Mouse (Mus musculus) cerebellum, postnatal 36 days (tissue): Measurements from ENCODE around the gene Ntrk1.
"Not testable (repeated sequence)": the region's sequence is repeated elsewhere in the genome, so short reads cannot be mapped to it uniquely, and the experiment has no call there.

Experiments
- DNase-seq, 2 experiments: peaks; one replicate each; pipeline ENCODE4 v3.0.0; 2021 to 2022; ENCODE audit warnings: mixed read lengths in 2 of 2

Ntrk1 gene

DNA sequence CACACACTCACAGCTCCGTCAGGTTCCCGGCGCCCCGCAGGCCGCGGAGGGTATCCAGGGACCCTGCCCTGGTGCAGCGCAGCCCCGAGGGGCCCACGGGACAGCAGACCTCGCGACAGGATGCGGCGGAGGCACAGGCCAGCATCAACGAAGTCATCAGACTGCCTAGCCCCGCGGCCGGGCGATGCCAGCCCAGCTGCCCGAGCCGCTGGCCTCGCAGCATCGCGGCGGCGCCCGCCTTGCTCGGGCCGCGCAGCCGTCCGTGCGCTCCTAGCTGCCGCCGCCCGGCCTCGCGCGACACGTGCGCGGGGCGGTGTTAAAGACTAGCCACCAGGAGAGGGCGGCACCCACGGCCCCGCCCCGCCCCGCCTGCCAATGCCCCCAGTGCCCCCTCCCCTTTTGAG, at the start of gene Ntrk1:
TSS of gene Ntrk1 (minus strand) at position 241 of the 404 bp plus-strand sequence.
- no peak for DNase-seq

DNA sequence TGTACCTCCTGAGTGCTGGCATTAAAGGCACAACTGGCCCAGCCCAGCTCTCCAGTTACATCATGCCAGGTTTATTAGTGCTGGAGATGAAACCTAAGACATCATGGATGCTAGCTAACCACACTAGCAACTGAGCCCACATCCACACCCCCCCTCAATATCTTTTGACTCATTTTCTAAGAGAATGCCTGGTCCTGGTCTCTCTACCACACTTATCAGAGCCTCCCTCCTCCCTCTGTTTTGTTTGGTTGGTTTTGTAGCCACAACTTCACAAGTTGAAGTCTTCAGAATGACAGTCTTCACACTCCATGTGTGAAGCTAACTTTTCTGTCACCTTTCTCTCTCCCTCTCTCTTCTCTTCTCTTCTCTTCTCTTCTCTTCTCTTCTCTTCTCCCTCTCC, 45.9 kb upstream of the Ntrk1 start:
- DNase-seq, result no peak

DNA sequence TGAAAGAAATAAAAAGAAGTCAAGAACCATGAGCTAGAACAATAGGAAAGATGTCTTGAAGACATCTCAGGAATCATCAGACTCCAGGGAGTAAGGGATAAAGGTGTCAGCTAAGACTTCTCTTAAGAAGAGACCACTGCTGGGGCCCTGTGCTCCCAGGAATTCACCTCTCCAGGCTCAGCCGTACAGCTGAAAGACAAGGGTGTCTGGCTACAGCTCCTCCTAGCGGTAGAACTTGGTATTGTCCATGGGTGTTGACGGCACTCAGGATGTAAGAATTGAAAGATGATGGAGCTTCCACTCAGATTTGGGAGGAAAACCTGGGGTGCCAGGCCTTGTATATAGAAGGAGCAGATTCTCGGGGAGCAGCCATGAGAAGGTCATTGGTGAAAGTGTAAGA, 43.7 kb upstream of the Ntrk1 start:
- DNase-seq, result peak; percentile 72 to 79

DNA sequence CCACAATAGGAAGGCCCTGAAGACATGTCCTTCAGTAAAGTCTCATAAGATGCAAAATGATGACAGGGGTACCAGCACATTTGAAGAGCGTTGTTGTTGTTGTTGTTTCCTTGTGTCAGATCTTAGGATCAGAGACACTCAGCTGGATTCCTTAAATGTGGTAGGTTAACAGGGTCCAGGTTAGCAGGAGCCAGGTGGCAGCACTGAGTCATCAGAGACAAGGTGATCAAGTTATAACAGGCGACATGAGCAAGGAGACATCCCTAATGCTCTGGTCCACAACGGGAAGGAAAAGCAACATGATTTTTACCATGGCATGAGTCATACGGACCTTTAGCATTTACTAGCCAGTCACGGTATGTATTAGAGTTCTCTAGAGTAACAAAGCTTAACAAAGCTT, 38.5 kb upstream of the Ntrk1 start:
- DNase-seq, result no peak

DNA sequence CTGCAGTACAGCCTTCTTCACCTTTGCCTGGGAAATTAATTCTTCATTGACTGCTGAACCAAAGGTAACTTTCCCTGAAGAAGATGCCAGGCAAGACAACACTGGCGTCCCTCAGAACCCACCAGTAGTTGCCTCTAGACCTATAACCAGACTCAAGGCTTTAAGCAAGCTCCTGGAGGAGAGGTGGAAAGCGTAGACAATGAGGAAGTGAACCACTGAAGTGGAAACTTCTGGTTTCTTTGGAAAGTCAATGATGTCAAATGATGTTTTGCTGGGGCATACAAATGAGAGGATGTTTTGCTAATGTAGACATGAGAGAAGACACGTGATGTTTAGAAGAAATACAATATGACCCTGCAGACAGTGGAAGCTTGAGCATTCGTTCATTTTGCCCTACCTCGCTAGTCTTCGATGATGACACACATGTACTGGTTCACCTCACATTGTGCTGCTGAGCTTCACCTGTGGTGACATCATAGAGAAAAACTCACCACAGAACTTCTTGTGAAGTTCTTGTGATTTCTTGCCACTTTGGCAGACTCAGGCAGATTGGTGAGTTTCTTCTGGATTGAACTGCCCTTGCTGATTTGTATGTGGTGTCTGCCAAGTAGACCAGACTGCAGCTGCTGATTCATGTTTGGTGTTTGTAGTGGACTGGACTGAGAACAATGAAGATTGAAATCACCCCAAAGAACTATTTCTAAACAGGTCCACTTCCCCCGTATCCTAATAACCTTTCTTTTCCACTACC, 37.3 kb upstream of the Ntrk1 start:
- no peak for DNase-seq

DNA sequence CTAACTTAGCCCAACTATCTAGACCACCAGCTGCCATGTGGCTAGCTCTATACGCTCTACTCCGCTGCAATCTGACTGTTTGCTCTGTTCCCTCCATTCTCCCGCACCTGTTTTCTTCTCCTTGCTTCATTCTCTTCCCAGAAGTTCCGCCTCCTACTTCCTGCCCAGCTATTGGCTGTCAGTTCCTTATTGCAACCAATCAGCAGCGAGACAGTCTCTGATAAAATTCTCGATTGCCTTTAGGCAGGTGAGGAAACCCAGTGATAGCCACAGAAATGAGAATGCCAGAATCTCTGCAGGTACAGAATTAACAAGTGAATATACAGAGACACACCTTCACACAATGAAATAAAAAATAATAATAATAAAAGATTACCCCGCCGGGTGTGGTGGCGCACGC, 34.1 kb upstream of the Ntrk1 start:
- no peak for DNase-seq

DNA sequence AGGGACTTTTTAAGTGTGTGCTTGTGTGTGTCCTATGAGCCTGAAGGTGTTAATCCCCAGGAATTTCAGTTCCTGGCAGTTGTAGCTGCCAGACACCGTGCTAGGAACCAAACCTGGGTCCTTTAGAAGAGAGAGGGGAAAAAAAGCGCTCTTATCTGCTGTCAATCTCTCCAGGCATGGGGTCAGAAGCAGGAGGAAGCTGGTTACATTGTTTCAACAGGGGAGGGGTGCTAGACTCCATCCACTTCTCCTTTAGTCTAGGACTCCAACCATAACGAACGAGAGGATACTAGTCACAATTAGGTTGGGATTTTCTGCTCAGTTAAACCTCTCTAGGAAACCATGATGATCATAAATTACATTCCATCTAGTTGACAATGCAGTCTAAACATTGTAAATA, 33.5 kb upstream of the Ntrk1 start:
- DNase-seq, result no peak

DNA sequence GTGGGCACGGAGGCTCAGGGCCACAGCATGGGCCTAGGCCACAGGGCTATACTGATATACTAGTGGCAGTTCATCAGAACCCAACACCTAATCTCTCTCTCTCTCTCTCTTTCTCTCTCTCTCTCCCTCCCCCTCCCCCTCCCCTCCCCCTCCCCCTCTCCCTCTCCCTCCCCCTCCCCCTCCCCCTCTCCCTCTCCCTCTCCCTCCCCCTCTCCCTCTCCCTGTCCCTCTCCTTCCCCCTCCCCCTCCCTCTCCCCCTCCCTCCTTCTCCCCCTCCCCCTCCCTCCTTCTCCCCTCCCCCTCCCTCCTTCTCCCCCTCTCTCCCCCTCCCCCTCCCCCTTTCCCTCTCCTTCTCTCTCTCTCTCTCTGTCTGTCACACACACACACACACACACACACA, 29.2 kb upstream of the Ntrk1 start, which contains the start of gene Pear1:
TSS of gene Pear1 (minus strand) at position 101 of the 400 bp plus-strand sequence.
- DNase-seq, result not testable (repeated sequence)

DNA sequence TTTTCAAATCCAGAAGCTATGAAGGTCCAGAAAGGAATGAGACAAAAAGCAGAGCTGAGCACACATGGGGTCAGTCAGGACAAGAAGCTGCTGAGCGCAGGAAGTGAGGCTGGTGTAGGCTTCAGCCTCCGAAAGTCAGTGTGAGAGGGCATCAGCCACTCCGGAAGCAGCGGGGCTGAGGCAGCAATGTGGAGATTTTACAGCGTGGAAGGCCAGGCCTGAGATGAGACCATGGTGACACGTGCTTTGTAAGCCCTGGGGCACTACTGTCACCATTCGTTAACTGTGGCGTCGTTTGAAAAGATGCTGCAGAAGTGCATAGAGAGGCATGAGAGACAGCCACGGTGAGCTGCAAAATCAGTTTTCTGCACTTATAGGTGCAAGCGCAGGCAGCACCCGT, 23.3 kb upstream of the Ntrk1 start:
- no peak for DNase-seq

DNA sequence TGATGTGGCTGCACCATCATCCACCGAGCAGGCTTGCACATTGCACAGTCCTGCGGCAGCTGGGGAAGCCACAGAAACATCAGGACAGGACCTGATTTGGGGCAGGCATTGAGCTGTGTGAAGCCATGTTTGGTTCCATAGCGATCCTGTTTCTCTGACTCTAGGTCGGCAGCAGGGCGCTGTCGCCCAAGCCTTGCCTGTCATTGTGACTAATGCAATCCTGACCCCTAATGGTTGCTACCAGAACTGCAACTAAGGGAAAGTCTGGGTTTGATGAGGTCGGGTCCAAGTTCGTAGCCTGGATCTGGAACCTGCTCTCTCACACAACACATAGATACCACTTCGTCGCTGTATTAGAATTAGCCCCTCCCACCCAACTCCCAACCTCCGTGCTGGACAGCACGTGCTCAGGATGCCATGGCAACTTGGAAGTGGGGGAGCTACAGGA, 21.7 kb upstream of the Ntrk1 start:
- DNase-seq, result peak; percentile 65 to 84

DNA sequence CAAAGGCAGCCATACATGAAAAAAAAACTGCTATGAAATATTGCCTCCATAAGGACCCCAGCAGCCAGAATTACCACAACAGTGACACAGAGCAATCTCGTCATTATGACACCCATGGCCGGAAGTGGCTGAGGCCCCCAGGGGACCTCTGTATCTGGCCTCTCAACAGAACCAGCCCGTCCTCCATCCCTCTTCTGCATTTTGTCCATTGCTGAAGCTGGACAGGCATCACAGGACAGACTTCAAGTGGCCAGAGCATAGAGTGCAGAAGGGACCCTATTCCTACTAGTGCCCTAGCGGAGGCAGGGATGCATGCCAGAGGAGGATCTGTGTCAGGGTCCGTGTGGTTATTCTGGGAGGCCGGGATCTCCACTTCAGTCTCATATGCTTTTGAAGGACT, 21.2 kb upstream of the Ntrk1 start:
- DNase-seq, result no peak

DNA sequence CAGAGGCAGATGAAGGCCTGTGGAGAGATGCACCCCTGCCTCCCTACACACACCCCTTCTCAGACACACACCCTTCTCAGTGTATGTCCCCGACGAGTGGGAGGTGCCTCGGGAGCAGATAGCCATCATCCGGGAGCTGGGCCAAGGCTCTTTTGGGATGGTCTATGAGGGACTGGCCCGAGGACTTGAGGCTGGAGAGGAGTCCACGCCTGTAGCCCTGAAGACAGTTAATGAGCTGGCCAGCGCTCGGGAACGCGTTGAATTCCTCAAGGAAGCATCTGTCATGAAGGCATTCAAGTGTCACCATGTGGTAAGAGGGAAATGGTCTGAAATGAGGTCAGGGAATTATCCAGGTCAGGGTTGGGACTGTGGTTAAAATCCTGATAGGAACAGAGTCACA, 17.9 kb upstream of the Ntrk1 start:
- no peak for DNase-seq

DNA sequence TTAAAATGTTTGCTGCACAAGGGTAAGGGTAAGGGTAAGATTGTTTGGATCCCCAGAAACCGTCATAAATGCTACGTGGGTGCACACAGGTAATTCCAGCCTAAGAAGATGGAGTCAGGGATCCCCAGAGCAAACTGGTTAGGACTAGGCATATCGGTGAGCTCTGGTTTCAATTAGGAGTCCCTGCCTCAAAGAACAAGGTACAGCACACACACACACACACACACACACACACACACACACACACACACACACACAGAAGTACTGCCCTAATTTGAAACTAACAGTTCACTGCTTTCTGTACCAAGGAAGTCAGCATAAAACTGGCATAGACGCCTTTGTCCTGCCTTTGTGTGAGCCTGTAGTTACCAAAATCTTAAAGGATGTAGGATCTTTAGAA, 17.5 kb upstream of the Ntrk1 start:
- DNase-seq, result no peak

DNA sequence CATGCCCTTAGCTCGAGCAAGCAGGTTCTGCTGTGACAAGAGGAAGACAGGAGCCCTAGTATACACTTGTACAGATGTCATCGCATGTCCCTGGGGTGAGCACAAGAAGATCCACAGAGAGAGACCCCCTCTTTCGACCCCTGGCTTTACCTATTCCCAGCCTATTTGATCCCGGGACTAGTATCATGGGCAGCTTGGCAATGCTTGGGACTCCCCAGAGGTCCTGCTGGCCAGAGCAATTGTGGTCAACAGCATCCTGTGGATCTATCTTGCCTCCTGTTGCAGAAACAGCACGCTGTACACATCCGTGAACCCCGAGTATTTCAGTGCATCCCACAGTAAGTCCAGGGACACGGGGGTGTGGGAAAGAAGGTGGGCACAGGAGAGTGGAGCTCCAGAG, 16.3 kb upstream of the Ntrk1 start:
- DNase-seq, result no peak

DNA sequence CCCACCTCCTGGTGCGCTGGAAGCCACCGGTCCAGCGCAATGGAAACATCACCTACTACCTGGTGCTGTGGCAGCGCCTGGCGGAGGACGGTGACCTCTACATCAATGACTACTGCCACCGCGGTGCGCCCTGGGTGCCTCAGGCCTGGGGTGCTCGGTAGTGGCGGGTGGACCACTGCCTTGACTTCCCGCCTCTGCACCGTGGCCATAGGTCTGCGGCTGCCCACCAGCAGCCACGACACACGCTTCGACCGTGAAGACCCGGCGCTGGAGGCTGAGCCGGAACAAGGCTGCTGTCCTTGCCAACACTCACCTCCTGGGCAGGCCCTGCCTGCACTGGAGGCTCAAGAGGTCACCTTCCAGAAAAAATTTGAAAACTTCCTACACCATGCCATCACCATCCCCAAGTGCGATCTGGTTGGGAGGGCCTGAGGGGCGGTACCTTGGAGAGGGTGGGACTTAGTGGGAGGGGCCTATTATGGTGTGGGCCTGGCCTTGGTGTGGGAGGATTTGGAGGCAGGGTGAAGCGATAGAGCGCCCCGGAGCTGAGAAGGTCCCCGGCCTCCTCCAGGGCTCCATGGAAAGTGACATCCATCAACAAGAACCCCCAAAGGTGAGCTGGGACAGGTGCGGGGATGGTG, 14.5 kb upstream of the Ntrk1 start:
- no peak for DNase-seq

DNA sequence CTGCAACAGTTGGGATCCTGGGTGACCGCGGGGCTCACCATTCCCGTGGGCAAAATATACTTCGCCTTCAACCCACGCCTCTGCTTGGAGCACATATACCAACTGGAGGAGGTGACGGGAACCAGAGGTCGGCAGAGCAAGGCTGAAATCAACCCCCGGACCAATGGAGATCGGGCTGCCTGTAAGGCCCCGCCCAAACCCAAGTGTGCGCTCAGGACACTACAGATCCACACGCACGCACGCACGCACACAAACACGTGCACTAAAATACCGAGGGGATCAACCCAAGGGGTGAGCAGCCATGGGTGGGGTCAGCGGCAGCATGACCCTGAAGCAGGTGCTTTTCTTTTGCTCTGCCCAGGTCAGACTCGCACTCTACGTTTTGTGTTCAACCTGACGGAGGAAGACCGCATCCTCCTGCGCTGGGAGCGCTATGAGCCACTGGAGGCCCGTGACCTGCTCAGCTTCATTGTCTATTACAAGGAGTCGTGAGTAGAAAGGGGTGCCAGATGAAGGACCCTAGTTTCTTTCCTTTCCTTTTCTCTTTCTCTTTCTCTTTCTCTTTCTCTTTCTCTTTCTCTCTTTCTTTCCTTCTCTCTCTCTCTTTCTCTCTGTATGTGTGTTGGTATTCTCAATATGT, 9.2 kb upstream of the Ntrk1 start:
- DNase-seq, result no peak

DNA sequence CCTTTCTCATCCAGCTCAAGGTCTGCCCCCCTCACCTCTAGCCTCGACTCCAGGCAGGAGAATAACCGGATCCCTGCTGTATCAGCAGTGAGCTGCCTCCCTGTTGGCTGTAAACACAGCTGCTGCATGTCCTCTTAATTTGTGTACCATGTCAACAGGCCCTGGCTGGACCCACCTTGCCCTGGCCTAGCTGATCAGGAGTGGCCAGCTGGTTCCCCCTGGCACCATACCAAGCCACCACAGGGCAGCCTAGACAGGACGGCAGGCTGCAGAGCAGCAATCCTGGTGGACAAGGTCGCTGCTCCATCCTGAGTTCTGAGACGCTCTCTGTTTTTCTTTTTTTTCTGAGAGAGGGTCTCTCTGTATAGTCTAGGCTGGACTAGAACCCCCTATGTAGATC, 6.7 kb upstream of the Ntrk1 start:
- peak; percentile 41 to 60 for DNase-seq

DNA sequence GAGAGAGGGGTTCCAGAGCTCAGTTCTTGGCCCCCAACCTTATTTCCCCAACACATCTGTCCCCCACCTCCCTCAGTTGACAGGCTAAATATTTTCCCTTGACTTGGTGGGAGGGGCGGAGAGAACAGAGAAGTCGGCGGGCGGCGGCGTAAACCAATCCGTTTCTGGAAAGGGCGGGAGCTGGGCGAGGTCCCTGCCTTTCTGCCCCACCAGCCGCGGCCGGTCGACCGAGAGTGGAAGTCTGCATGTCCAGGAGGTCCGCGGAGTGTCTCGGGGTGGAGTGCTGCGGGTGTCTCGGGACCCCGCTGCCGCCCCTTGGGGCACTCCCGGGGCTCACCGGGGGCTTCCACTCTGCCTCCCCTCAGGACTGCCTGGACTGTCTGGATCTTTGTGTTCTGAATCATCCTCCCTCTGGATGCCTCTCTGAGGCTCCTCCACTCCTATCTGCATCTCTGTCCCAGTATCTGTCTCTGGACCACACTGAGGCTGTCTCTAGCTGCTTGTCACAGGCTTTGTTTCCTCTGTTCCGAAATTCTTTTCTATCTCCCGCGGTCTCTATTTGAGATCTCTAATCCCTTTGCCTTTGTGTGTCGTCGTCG, 1.9 kb upstream of the Ntrk1 start, which contains the start of gene Insrr:
TSS of gene Insrr (plus strand) at position 216 of the 599 bp plus-strand sequence.
- DNase-seq, result no peak

DNA sequence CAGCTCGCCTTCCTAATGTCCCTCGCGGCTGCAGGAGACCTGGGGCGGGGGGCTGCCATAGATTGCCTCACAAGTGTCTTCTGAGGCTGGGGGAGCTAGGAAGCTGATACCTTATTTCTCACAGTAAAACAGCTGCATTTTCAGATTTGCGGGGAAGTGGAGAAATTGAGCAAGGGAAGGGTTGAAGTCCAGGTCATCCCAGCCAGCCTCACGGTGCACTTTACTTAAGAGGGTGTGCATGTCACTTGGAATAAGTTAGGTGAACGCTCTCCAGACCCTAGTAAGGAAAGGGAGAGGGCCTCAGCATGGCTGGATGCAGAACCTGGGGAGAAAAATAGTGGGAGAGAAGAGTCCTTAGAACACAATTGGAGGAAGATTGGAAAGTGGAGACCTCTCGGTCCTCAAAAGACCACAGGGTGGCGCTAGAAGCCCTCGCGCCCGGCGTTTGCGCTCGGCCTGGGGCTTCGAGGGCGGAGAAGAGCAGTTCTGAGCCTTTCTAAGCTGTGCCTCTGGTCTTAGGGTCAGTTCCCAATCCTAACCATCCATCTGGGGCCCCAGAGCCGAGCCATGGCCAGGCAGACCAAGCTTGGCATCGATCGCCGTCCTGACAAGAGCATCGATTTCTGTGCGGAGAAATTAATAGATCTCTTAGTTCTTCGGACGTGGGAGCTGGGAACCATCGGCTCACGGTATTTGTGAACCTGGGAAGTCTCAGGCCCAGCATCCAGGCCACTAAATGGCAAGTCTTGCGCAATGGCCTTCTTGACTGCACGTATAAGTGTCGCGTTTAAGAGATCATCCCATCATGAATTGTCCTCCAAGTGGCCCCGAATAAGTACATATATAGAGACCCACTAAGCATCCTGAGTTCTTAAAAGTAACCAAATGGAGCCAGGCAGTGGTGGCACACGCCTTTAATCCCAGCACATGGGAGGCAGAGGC, 645 bp upstream of the Ntrk1 start:
- peak; percentile 41 to 49 for DNase-seq

DNA sequence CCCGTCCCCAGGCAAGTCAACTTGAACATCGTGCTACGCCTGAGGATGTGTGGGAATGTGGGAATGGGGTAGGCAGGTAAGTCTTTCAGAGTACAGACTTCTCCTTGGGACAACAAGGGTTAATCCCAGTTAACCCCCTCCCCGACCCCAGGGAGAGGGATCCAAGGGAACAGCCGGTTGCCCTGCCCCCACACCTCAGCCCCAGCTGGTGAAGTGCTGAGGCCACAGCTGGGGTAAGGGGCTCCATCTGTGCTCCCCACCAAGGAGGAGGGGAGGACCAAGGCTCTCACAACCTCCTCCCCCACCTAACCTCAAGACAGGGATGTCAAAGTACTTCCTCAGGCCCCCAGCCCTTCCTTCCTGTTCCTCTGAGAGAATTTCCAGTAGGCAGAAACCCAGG, 5.2 kb downstream of the Ntrk1 start:
- DNase-seq, result no peak

DNA sequence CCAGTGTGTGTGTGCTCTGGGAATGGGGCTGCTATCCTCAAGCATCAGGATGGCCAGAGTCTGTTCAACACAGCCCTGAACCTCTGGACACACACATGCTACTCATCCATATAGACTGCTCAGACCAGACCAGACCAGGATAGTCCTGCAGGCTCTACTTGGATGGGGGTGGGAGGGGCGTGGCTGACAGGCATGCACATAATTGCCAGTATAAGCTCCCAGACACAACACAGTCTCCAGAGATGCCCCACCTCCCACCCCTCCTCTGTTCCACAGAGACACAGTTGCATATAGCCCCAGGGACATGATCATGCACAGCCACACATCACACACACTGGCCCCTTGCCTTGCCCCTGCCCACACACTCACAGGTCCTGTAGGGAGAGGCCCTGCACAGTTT, 5.7 kb downstream of the Ntrk1 start:
- DNase-seq, result no peak

DNA sequence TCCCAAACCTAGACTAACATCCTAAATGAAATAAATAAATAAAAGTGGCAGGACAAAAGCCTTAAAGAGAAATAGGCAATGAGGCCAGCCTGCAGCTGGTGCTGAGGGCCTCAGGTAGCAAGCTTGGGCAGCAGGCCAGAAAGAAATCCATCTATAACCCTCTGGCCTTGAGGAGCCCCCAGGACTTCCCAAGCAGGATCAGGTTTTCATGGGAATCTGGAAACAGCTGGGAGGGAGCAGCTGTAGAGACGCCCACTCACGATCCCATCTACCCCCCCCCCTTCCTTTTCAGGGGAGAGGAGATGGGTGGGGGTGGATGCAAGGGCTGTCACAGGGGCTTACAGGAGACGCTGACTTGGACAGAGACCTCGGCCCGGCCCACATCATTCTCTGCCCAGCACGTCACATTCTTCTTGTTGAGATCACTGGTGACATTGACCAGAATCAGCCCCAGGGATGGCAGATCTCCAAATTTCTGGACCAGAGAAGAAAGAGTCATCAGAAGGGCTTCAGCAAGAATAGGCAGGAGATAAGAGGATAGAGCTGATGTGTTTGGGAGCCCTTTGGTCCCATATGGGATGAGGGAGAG, 9.2 kb downstream of the Ntrk1 start:
- no peak for DNase-seq
